Mouse (Mus musculus): Measurements from ENCODE around the gene Ctse. TPM values are rescaled to one million over a fixed set of nuclear protein-coding genes. Genes with fewer than 3 reads are reported as not detected.

Ctse gene
- polyA plus RNA-seq, 1 experiment, result 118 TPM

GRCm38 (mm10) chr1:131659512-131660085 is 21.5 kb downstream of the Ctse start:
- H3K27ac ChIP-seq (ENCODE audit: control insufficient read depth, insufficient read depth, low read depth, low read length, poor library complexity), result 0 out of 2 replicates have a peak overlapping the region, but pooled peaks have one; percentile 20
- 47% methylated on average over 5 of the region's 5 CpGs for WGBS
- no peak for TF ChIP-seq POLR2A (IDR thresholded peaks at IDR 0.05; ENCODE audit: borderline replicate concordance, control insufficient read depth, low read depth, low read length)
- TF ChIP-seq CTCF (IDR thresholded peaks at IDR 0.05; ENCODE audit: control insufficient read depth, insufficient read depth, low read length), result no peak
- H3K4me1 ChIP-seq (ENCODE audit: control insufficient read depth, insufficient read depth, low read length), result peaks cover 1% of the 10 kb centered on the region; the same call in 1 of the 2 replicates
- no peak overlapping the region for H3K4me3 ChIP-seq (replicated peaks; ENCODE audit: control insufficient read depth, low read depth, low read length)

GRCm38 (mm10) chr1:131660266-131660665 is 22.2 kb downstream of the Ctse start:
- Histone ChIP-seq H3K4me3 (replicated peaks; ENCODE audit: control insufficient read depth, low read depth, low read length) (no peak overlapping the region), H3K4me1 (ENCODE audit: control insufficient read depth, insufficient read depth, low read length) (peaks cover 1% of the 10 kb centered on the region; the same call in 1 of the 2 replicates), H3K27ac (ENCODE audit: control insufficient read depth, insufficient read depth, low read depth, low read length, poor library complexity) (peak overlapping the region; percentile 81)
- TF ChIP-seq CTCF (IDR thresholded peaks at IDR 0.05; ENCODE audit: control insufficient read depth, insufficient read depth, low read length), result no peak
- TF ChIP-seq POLR2A (IDR thresholded peaks at IDR 0.05; ENCODE audit: borderline replicate concordance, control insufficient read depth, low read depth, low read length), result no peak
- 93% methylated on average over 2 of the region's 2 CpGs for WGBS

- peak overlapping the region; percentile 81 for H3K27ac ChIP-seq (ENCODE audit: control insufficient read depth, insufficient read depth, low read depth, low read length, poor library complexity)
- WGBS, result 62% methylated on average over 7 of the region's 7 CpGs
Observed at GRCm38 (mm10) chr1:131660716-131661472, 22.8 kb downstream of the Ctse start.

DNA sequence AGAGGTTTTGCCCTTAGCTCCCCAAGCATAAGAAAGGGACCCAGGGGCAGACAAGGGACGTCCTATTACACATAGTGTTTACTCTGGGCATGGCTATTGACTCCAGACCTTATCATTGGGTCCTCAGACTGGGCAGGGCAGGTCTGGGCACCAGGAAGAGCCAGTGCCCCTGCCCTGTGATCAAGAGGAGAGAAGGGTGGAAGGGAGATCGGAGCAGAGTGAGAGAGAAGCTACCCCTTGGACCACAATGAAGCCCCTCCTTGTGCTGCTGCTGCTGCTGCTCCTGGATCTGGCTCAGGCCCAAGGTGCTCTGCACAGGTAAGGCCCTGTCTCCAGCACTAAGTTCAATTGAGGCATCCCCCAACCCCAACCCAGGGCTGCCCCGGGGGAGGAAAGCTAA is 23.6 kb downstream of the Ctse start:
- no peak for TF ChIP-seq CTCF (IDR thresholded peaks at IDR 0.05; ENCODE audit: control insufficient read depth, insufficient read depth, low read length)
- peak; percentile 90 for TF ChIP-seq POLR2A (IDR thresholded peaks at IDR 0.05; ENCODE audit: borderline replicate concordance, control insufficient read depth, low read depth, low read length)
- peaks cover 3% of the 10 kb centered on the region; the same call in 1 of the 2 replicates for H3K4me1 ChIP-seq (ENCODE audit: control insufficient read depth, insufficient read depth, low read length)
- WGBS, result 54% methylated on average over 3 of the region's 3 CpGs
- peak overlapping the region; percentile 87 for H3K27ac ChIP-seq (ENCODE audit: control insufficient read depth, insufficient read depth, low read depth, low read length, poor library complexity)
- H3K4me3 ChIP-seq (replicated peaks; ENCODE audit: control insufficient read depth, low read depth, low read length), result peak overlapping the region; percentile 87

More at GRCm38 (mm10) chr1:131660716-131661472, 22.8 kb downstream of the Ctse start:
- Histone ChIP-seq H3K4me1 (ENCODE audit: control insufficient read depth, insufficient read depth, low read length) (peaks cover 3% of the 10 kb centered on the region; the same call in 1 of the 2 replicates), H3K4me3 (replicated peaks; ENCODE audit: control insufficient read depth, low read depth, low read length) (peak overlapping the region; percentile 12)
- TF ChIP-seq POLR2A (IDR thresholded peaks at IDR 0.05; ENCODE audit: borderline replicate concordance, control insufficient read depth, low read depth, low read length) (no peak), CTCF (IDR thresholded peaks at IDR 0.05; ENCODE audit: control insufficient read depth, insufficient read depth, low read length) (no peak)

DNA sequence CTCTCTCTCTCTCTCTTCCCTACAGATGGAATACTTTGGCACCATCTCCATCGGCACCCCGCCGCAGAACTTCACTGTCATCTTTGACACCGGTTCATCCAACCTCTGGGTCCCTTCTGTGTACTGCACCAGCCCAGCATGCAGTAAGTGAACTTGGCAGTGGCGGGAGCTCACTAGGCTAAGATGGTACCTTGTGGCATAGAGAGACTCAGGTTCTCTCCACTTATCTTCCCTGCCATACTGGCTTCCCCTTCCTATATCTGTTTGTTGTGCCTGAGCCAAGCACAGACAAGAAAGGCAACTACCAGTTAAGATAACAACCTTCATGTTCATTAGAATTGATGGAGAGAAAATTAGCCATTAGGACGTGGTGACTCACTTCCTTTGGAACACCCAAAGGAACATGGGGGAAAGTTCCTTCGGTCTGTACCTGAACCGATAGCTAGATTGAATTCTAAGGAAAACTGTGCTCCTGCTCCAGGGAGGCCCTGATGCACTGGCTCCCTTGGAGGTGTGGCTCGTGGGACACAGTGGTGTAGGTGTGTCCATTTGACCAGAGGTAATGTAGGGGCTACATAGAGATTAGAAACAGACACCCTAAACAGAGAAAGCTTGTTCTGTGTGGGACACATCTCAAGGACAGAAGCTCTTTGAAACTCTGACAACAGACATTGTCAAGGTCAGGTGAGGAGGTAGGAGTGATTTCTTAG is 25.3 kb downstream of the Ctse start:
- peaks cover 2% of the 10 kb centered on the region; the same call in 1 of the 2 replicates for H3K4me1 ChIP-seq (ENCODE audit: control insufficient read depth, insufficient read depth, low read length)
- peak overlapping the region; percentile 57 for H3K27ac ChIP-seq (ENCODE audit: control insufficient read depth, insufficient read depth, low read depth, low read length, poor library complexity)
- WGBS, result 69% methylated on average over 9 of the region's 9 CpGs
- peak overlapping the region; percentile 87 for H3K4me3 ChIP-seq (replicated peaks; ENCODE audit: control insufficient read depth, low read depth, low read length)
- TF ChIP-seq CTCF (IDR thresholded peaks at IDR 0.05; ENCODE audit: control insufficient read depth, insufficient read depth, low read length) (no peak), POLR2A (IDR thresholded peaks at IDR 0.05; ENCODE audit: borderline replicate concordance, control insufficient read depth, low read depth, low read length) (no peak)

DNA sequence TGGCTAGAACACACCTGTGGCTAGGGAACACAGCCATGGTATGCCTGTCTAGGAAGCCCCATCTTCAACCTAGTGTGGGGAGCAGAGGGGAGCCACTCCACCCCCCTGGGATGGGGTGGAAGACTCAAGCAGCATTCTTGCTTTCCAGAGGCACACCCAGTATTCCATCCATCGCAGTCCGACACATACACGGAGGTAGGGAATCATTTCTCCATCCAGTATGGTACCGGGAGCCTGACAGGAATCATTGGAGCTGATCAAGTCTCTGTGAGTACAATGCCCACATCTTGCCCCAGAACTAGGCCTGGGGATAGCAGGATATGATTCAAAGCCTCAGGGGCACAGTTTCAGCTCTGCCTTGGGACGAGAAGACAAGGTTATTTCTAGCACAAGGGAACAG is 26.0 kb downstream of the Ctse start:
- Histone ChIP-seq H3K27ac (ENCODE audit: control insufficient read depth, insufficient read depth, low read depth, low read length, poor library complexity) (no peak overlapping the region), H3K4me1 (ENCODE audit: control insufficient read depth, insufficient read depth, low read length) (peaks cover 2% of the 10 kb centered on the region; the same call in 1 of the 2 replicates), H3K4me3 (replicated peaks; ENCODE audit: control insufficient read depth, low read depth, low read length) (peak overlapping the region; percentile 32)
- no peak for TF ChIP-seq POLR2A (IDR thresholded peaks at IDR 0.05; ENCODE audit: borderline replicate concordance, control insufficient read depth, low read depth, low read length)
- TF ChIP-seq CTCF (IDR thresholded peaks at IDR 0.05; ENCODE audit: control insufficient read depth, insufficient read depth, low read length), result no peak
- WGBS, result 94% methylated on average over 5 of the region's 5 CpGs

DNA sequence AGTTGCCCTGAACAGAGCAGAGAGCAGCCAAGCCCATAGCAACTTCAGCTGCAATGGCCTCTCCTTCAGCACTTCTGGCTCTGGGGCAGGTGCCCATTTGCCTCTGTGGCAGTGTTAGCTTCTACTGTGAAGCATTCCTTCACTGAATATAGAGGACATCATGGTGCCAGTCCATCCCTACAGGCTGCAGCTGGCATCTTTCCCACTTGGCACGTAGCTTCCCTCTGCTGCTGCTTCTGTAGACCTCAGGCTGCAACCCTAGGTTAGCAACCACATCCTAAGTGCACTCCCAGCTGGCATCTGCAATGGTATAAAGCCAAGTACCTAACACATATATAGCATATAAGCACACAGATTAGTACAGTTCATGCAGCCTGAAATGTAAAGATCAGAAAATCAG is 27.8 kb downstream of the Ctse start:
- Histone ChIP-seq H3K4me3 (replicated peaks; ENCODE audit: control insufficient read depth, low read depth, low read length) (no peak overlapping the region), H3K27ac (ENCODE audit: control insufficient read depth, insufficient read depth, low read depth, low read length, poor library complexity) (no peak overlapping the region), H3K4me1 (ENCODE audit: control insufficient read depth, insufficient read depth, low read length) (peaks cover 3% of the 10 kb centered on the region; the same call in 1 of the 2 replicates)
- TF ChIP-seq CTCF (IDR thresholded peaks at IDR 0.05; ENCODE audit: control insufficient read depth, insufficient read depth, low read length), result no peak
- TF ChIP-seq POLR2A (IDR thresholded peaks at IDR 0.05; ENCODE audit: borderline replicate concordance, control insufficient read depth, low read depth, low read length), result no peak
- WGBS, result 38% methylated on average over 1 of the region's 1 CpGs

- peaks cover 6% of the 10 kb centered on the region for H3K4me1 ChIP-seq (ENCODE audit: control insufficient read depth, insufficient read depth, low read length)
- no peak for TF ChIP-seq CTCF (IDR thresholded peaks at IDR 0.05; ENCODE audit: control insufficient read depth, insufficient read depth, low read length)
- TF ChIP-seq POLR2A (IDR thresholded peaks at IDR 0.05; ENCODE audit: borderline replicate concordance, control insufficient read depth, low read depth, low read length), result no peak
- H3K4me3 ChIP-seq (replicated peaks; ENCODE audit: control insufficient read depth, low read depth, low read length), result no peak overlapping the region
- H3K27ac ChIP-seq (ENCODE audit: control insufficient read depth, insufficient read depth, low read depth, low read length, poor library complexity), result no peak overlapping the region
- 56% methylated on average over 8 of the region's 8 CpGs for WGBS
Observed at GRCm38 (mm10) chr1:131671113-131671512, 33.0 kb downstream of the Ctse start.

Measured in bone marrow, adult 2 months (tissue).